Mouse (Mus musculus): ENCODE results near the gene Qsox1. TPM values are rescaled to one million over a fixed set of nuclear protein-coding genes. Genes with fewer than 3 reads are reported as not detected.

Gene Qsox1
- total RNA-seq, 2 experiments from 2014 or later: 31.8 to 32.1 TPM

DNA sequence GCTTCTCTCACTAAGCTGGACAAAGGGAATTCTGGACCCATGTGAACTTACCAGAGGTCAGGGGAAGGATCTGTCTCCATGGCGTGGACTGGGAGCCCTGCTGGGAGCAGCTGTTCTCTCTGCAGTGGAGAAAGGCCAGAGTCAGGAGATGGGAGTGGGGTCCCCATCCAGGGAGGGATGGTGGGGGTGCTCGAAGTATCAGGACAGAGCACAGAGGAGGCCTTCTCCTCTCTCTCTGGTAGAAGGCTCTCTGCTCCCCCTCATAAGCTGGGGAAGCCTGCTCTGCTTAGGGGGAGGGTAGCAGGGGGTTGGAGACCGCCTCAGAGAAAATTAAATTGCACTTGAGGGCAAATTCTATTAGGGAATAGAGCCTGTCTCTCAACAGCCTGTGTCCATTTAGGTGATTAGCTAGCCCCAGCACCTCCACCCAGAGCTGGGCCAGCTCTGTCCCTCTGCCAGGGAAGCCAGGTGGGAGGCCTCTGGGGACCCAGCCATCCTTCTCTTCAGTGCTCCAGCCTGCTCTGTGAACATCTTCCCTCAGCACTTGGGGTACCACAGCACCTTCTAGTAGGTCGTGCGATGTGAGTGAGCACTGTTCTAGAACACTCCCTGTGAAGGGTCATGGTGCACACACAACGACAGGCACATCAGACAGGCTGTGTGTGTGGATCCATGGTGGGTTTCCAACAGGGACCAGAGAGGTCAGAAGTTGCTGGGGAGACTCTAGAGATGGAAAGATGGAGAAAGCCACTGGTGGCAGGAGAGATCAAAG is 61.0 kb downstream of the Qsox1 start, which contains the start of gene Lhx4:
Gene Lhx4, minus strand, starts transcription at position 201 of the 772 bp plus-strand sequence.
- DNase-seq (ENCODE audit: low spot score in 2 of 2): no peak
- intact Hi-C loops (cut with DNase I): no loop called here

DNA sequence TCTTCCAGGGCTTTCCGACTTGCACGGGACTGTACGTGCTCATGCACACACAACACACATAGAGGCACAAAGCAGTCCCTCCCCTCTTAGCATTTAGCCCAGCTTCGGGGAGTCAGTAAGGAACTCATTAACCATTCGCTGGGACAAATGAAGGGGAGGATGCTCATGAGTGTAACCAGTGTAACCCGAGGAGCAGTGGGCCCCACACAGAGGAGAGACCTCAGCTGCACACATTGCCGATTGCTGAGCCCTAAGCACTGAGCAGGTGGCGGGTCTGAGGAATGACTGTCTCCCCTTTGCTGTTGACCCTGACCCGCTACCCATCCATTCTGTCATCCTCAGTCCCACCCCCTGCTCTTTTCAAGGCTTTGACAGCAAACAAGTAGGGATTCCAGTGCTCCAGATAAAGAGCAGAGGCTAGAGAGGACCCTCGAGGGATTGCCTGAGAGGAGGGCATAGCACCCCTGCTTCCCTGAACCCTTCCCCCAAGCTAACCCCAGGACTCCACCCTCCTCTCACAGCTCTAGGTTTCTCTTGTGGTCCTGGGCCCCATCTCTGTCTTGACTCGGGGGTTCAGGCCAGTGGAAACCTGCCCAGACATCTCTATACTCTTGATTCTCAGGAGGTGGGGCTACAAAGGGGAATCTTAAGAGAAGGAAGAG is 62.0 kb downstream of the Qsox1 start:
- no peak for DNase-seq (ENCODE audit: low spot score in 2 of 2)
- intact Hi-C loops (cut with DNase I): no loop called here

DNA sequence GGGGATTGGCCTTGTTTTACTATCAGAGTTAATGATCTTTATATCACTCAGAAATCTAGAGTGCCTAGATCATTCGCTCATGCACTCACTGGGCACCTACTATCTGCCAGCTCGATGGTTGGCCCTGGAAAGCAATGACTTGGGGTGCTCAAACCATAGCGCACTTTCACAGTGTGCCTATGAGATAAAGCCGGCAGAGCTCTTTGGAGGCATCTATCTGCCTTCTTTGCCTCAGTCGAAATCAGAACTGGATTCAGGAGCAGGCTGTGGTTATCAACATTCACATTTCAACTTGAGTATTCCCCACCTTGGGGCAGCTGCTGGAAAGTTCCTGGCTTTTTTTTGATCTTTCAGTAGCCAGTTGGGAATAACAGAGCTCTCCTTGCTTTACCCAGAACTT is 64.8 kb downstream of the Qsox1 start:
- intact Hi-C loops (cut with DNase I): no loop called here
- no peak for DNase-seq (ENCODE audit: low spot score in 2 of 2)

DNA sequence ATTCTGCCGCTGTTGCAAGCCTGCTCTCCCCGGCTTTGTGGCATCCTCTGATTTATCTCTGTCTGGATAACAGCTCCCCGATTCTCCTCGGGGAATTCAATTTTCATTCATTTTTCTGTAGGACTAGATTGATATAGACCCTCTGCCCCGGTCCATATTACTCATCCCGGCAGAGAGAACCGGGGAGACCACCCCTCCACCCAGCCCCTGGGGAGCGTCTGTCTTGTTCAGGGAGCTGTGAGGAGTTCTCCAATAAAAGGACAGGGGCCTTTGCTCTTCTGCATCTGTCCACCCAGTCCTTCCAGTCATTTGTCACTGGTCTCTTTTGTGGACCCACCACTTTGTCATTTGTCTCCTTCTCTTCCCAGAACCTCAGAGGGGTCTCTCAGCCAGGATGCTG is 65.7 kb downstream of the Qsox1 start:
- intact Hi-C loops (cut with DNase I): no loop called here
- no peak for DNase-seq (ENCODE audit: low spot score in 2 of 2)

DNA sequence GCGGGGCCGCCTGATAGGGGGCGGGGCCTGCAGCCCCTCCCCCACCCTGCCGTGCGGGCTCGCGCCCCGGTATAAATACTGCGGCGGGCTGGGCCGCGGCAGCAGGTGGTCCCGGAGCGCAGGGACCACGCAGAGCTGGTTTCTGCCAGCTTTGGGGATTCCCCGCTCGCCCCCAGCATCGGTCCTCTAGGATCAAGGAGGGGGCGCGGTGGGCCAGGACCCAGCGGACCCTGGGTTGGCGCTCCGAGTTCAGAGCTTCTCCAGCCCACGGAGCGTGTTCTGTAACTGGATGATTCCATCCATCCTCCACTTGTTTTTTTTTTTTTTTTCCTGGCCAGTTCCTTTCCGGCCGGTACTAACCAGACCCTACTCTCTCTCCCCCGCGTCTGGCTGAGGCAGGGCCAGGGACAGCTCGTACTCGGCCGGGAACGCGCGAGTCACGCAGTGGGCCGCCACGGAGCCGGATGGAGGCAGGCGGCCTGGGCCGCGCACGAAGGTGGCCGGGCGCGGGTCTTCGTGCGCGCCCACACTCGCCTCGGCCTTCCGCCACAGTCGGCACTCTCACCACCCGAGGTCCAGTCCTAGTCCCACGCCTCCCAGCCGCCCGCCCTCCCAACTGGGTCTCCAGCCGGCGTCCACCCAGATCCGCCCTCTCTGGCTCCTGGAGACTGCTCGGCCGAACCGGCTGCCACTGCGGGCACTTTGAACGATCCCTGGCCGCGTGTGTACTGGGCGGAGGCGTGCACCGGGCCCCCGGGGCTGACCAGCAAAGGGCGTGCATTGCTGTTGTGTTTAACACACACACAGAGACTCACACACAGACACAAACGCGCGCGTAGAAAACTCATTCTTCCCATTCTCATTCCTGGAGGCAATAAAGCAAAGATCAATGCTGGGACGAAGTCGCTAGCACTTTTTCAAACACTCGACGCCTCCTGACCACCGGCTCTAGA is 70.0 kb downstream of the Qsox1 start:
- intact Hi-C loops (cut with DNase I): no loop called here
- no peak for DNase-seq (ENCODE audit: low spot score in 2 of 2)

DNA sequence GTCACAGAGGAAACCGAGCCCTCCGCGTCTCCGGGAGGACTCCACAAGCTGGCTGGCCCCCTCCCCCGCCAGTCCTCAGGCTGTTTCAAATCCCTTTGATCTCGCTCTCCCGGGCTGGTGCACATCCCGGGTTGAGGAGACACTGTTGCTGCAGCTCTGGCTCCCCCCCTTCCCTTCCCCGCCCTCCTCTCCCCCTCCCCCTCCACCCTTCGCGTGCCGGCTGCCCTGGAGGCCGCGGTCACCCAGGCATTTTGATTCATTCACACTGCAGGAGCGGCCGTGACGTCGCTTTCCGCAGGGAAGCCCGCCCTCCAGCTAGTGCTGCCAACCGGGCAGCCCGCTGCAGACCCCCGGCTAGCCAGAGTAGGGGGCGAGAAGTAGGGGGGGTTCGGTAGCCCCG is 70.7 kb downstream of the Qsox1 start:
- intact Hi-C loops (cut with DNase I): no loop called here
- no peak for DNase-seq (ENCODE audit: low spot score in 2 of 2)

DNA sequence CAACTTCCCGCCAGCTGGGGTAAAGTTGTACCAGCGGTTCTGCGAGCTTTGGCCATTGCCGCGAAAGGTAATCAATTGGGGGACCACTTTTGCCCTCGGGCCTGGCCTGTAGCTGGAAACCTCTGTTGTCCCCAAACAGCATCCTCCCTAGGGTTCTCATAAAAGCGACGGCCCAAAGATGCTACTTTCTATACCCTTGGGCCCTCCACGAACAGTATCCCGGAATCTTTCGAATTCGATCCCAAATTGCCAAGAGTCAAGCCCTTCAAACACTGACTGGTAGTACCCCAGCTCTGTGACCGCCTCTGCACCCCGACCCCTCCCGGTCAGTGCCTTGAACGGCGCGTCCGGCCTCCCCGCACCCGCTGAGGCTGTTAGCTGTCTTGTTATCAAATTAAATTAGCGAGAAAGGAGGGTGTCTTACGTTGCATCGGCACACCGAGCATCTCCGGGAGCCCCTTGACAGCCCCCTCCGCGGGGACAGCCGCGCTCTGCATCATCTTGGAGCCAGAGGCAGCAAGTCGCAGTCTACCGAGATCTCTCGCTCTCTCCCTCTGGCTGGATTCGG is 71.2 kb downstream of the Qsox1 start:
- intact Hi-C loops (cut with DNase I): no loop called here
- peak in 1 of 2 experiments; percentile 9 for DNase-seq (ENCODE audit: low spot score in 2 of 2)

DNA sequence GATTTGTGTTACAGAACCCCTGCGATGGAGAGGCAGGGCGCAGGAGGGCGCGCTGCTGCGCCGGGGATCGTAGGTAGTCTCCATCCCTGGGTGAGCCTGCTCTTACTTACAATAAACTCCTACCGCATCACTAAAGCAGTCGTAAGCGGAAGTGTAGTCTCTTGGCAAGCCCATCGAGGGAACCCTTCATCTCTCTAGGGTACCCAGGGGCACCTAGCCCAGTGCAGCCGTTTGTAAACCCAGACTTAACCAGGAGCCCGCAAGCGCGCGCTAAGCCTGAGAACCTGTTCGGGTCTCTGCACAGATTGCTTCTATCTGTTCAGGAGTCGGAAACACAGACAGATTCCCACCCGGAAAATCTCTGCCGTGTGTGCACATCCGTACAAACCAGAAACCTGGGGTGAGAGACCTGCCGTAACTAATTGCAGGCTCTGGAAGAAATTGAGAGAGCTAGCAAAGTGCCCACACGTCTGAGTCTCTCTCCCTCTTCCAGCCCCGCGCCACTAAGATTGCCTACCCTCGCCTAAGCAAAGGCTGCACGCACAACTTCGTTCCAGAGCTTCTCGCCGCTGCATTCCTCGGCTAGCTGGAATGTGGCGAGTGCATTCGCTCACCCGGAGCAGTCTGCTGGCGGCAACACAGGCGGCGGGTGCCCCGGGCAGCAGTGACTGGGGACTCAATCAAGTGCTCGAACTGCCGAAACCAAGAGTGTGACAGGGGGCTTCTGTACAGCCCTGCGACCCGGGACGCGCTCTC is 71.9 kb downstream of the Qsox1 start:
- DNase-seq (ENCODE audit: low spot score in 2 of 2): peak in 1 of 2 experiments; percentile 41
- intact Hi-C loops (cut with DNase I): no loop called here

DNA sequence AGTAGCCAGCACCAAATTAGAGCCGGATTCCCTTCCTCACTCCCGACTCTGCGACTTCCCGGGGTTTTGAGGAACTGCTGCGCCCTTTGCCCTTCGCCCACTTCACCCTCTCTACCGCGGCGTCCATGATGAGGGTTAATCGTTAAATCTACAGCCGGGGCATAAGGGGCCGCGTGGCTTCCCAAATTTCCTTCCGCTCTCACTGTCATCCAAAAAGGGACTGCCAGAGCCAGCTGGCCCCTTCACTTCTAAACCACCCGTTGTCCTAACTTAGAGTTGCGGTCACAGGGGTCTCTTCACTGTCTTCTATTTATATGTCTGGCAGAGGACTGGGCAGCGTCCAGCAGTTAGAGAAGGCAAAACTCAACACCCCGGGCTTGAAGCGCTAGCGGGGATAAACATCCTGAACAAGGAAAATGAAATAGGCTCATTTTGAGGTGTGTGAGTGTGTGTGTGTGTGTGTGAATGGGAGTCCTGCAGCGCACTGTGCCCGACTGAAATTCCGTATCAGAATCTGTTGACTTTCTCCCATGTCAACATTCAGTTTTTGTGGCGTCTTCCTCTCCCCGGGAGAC is 74.8 kb downstream of the Qsox1 start:
- DNase-seq (ENCODE audit: low spot score in 2 of 2): no peak
- intact Hi-C loops (cut with DNase I): no loop called here

DNA sequence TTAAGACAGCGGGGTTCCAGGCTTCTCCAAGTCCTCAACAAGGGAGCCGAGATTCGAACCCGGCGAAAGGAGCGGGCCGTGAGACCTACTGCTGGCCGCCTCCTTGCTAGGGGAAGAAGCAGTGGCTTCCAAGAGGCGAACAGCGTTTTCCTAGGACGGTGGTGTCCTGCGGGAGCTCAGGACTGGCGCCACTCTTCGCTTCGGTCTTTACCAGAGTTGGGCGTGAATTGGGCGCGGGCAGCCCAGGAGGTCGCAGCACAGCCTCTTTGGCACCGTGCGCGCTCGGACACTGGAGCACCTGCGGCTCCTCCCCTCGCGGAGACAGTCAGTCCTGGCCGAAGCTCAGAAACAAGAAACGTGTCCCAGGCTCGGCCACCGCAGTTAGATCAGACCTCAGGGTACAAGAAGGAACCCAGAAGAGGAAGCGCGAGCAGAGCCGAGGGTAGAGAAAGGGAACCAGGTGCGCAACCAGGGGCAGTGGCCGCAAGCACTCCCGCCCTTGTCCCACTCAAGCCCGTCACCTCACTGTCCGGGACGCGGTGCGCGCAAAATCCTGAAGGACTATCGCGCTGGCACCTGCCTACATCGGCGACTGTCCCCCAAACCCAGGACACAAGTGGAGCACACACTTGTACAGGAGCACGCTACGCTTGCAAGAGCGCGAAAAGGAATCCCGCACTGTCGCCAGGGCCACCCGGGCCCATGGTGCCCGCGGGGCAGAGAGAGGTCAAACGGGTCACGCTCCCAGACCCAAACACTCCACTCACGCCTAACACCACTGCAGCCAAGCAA is 75.5 kb downstream of the Qsox1 start:
- no peak for DNase-seq (ENCODE audit: low spot score in 2 of 2)
- intact Hi-C loops (cut with DNase I): no loop called here

DNA sequence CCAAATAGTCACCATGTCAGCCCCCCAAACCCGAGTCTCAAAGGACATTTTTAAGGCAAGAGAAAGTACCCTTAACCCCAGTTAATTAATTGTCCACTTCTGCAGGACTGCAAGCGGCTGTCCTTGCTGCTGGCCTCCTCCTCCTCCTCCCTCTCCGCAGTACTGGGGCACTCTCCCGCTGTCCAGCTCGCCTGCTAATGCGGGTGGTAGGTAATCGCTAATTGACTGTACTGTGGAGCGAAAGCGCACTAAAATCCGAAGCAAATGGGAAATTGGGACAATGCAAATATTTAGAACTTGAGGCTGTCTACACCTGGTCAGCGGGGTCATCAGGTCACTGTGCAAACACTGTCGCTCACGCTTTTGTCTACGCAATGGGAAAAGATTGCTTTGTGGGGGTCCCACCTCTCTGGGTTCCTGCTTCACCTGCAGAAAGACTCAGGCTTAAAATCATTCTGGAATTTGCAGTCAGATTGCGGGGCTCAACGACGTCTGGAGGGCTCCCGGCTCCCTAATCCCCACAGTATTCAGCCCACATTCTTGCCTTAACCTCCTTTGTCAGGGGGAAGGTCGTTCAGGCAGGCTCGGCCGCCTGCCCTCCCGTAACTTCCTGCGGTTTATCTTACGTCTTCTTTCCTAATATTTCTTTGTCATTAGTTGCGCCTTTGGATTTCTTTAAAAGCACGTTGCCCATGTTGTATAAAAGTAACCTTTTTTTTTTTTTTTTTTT is 76.4 kb downstream of the Qsox1 start:
- DNase-seq (ENCODE audit: low spot score in 2 of 2): no peak
- intact Hi-C loops (cut with DNase I): no loop called here

DNA sequence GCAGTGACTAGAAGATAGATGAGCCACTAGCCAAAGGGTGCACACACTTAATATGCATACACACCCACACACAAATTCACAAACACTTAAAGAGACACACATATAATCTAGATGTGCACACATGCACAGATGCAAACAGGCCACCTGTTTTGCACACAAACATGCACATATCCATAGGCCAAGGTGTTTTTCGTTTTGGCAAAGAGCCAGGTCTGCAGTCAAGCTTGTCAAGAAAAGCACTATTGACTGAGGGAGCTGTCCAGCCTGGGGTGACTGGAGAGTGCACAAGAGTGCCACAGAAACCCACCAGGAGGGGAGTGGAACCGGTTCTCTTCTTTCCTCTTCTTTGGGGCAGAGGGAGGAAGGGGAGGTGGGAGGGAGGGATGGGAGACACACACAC is 81.5 kb downstream of the Qsox1 start:
- intact Hi-C loops (cut with DNase I): no loop called here
- no peak for DNase-seq (ENCODE audit: low spot score in 2 of 2)

DNA sequence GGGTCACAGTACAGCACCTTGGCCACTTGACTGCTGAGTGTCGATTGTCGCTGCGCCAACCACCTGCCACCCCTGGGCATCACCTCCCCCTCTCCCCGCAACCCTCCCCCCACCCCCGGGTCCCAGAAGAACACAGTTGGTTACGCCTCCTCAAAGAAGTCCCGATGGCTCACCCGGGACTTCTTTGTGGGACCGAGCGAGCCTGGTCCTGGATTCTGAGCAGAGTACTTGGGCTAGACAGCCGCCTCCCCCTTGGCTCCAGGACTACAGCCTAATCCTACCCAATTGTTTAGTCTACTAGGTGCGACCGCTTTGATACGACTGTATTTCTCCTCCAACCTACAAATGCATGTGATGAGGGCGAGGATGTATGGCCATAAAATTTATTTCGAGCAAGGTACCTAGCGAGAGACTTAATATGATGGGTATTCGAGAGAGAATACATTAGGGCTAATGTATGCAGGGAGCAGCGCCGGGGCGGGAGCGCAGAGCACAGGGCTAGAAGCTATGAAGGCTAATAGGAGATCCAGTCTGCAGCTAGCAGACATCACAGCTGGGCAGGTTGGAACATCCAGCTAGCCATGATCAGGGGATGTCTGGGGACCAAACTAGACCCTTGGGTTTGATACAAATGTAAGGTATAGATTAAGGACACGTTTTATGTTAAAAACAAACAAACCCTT is 83.4 kb downstream of the Qsox1 start:
- intact Hi-C loops (cut with DNase I): no loop called here
- DNase-seq (ENCODE audit: low spot score in 2 of 2): no peak

DNA sequence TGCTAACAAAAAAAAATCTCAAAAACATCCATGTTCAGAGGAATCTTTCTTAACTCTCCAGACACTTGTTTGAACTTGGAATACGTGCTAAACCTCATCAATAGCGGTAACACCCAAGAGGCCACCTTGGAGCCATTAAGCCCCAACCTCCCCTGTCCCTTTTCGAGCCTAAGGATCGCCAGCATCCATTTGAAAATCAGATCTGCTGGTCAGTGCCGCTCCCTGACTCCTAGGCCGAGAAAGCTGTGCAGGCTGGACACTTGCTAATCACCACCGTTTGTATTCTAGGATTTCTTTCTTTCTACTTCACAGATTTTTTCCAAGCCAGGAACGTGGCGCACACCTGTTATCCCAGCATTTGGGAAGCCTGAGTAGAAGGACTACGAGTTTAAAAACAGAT is 84.9 kb downstream of the Qsox1 start:
- DNase-seq (ENCODE audit: low spot score in 2 of 2): no peak
- intact Hi-C loops (cut with DNase I): no loop called here
